Mouse (Mus musculus): Measurements from ENCODE around the gene Mapk8.

Mapk8 gene

DNA sequence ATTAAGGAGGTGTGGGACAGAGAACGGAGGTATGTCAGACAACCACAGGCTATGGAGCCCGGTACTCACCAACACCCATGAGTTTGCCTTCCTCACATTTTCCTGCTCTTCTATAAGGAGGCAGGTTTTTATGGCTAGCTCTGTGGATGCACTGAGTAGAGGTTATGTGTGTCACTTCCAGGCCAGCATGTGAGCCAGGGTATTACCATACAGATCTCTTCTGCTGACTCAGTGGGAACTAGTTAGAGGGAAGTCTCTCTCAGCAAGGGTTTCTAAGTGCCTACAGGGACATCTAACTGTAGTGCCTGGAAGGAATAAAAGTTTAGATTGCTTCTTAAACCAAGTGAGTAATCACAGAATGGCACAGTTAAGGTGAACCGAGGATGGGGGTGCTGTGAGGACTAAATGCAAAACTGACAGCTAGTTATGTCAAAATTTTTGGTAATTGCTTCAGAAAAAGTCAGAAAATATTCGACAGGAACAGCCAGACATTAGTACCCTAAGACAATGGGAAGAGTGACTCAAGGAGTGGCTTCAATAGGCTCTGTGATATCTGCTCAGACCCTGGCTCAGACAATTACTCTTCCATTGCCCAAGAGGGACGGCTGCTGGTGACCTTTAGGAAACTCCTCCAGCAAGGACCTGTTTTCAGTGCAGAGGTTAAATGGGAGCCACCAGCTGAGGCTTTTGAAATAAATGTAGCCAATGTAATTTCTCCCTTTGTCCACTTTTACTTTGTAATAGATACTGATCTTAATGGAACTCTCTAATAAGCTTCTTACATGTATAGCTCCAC lies 48.7 kb downstream of the Mapk8 start:
- no peak for DNase-seq (ENCODE audit: low read depth)

DNA sequence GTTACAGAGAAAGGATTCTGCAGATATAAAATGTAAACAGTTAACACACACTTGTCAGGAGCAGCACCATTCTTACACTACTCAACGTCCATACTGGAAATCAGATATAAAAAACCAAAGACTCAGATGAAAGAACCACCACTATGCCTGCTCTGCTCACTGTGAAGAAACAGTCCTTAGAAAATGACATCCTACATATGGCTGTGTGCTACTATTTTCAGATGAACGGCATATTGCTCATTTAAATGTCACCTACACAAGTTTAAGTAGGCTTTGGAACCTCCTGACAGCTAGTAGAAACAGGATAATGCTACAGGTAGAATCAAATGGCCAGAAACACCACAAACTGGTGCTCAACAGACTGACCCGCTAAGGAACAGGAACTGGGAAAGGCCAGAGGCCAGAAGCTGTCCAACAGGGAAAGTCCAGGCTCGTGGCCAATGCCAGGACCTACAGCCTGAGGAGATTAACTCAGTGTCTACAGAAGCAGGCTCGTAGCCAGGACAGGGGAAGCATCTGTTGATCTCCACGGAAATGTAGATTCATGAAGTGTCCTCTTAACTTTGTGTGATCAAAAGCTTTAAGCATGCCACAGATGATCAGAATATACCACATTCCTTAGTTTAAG lies 66.0 kb downstream of the Mapk8 start:
- DNase-seq (ENCODE audit: low read depth) = no peak

DNA sequence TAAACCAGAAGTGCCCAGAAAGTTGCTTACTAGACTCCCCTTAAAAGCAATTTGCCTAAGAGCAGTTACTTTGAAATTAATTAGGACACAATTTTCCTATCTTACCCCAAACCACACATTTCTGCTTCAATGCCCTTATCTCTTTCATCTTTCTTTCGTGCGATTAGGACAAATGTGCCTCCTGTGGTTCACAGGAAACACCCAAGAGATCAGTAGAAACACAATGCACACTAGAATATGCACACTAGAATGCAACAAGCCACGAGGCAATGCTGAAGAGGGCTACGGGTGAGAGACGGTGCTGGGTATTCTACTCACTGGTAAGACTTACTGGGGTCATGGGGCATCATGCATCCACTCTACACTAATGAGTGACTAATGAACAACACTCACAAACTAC lies 68.2 kb downstream of the Mapk8 start:
- no peak for DNase-seq (ENCODE audit: low read depth)

DNA sequence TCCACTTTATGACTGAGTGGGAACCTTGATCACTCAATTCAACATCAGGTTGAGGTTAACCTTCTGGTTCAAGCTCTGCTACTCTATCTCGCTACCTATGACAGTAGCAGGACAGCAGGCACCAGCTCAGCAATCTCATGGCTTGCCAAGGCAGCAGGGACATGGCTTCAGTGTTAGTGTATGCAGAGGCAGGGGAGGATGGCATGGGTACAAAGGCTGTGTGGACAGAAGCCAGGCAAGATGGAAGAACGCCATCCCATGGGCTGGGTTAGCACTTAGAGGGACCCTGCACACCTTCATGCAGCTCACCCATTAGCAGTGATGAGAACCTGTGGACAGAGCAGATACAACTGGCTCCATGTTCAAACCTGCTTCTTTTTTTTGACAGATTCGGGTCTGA lies 69.7 kb downstream of the Mapk8 start:
- no peak for DNase-seq (ENCODE audit: low read depth)

DNA sequence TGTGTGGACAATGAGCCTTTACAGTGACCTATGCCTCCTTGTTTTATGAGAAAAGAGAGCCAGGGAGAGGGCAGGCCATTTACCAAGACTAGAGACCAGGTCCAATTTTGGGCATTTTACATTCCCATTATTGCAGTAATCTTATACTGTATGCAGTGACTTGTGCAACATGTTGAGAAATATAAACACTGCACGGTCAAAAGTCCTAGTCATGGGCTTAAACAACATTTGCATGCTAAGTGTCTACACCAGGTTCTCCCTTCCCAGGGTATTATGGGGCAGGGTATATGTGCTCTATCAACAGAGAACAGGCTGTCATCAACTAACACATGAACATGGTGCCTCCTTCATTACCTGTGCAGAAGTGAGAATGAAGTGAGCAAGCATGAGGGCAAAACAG lies 72.9 kb downstream of the Mapk8 start:
- DNase-seq (ENCODE audit: low read depth) = no peak

DNA sequence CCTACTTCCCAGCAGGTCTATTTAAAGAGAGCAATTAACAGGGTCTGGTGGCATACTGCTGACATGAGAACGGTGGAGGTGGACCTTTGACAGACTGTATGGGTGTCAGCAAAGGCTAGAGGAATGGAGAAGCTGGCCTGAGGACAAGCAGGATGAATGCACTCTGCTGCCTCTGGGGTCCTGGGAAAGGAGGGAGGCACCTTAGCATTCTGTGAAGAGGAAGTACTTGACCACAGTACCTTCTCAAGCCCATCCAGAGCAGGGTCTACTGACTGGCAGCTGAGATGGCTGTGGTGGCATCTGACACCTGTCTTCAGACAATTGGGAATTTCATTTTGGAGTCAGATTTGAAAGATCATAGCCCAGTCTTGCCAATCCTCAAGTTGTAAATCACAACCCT lies 73.7 kb downstream of the Mapk8 start:
- DNase-seq (ENCODE audit: low read depth) = no peak

DNA sequence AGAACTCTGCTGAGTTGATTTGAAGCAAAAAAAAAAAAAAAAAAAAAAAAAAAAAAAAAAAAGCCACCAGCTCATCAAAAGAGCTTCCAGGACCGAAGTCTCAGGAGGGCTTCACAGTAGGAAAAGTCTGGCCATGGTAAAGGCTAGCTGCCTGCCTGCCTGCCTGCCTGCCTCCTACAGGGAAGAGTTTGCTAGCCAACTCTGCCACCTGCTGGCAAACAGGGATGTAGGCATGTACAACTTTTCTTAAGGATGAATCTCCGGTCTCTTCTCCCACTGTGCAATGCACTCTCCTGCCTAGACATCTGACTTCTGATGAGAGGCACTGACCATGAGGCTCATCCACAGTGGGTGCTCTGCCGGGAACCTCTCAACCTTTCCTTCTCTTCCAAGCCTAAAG lies 75.7 kb downstream of the Mapk8 start:
- DNase-seq (ENCODE audit: low read depth) = peak; percentile 22

DNA sequence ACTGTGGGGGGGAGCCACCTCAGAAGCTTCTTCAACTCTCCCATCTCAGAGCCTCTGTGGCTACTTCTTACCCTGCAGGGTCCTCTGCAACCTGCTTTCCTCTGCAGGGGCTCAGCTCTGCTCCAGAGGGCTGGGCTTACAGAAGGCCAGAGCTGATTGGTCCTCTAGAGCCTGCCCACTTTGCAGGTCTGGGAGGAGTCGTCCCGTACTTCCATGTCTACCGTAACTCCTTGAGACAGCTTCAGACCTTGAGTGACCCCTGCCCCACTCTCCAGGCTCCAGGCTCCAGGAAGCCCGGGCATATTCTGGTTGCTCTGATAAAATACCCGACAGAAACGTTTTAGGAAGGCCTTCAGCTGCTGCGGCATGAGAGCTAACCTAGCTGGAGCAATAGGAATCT lies 76.9 kb downstream of the Mapk8 start:
- no peak for DNase-seq (ENCODE audit: low read depth)

DNA sequence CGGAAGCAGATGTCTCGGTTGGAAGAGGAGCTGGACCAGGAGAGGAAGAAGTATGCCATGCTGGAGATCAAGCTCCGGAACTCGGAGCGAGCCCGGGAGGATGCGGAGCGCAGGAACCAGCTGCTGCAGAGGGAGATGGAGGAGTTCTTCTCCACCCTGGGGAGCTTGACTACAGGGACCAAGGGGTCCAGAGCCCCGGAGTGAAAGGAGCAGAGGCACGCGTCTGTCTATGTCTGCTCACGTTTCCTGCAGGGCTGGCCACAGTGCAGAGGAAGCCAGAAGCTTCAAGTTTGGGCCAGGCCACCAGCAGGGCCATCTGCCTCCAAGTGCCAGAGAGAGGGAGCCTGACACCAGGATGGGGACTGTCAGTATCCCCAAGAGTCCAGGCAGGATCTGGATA lies 77.6 kb downstream of the Mapk8 start:
- DNase-seq (ENCODE audit: low read depth) = no peak

DNA sequence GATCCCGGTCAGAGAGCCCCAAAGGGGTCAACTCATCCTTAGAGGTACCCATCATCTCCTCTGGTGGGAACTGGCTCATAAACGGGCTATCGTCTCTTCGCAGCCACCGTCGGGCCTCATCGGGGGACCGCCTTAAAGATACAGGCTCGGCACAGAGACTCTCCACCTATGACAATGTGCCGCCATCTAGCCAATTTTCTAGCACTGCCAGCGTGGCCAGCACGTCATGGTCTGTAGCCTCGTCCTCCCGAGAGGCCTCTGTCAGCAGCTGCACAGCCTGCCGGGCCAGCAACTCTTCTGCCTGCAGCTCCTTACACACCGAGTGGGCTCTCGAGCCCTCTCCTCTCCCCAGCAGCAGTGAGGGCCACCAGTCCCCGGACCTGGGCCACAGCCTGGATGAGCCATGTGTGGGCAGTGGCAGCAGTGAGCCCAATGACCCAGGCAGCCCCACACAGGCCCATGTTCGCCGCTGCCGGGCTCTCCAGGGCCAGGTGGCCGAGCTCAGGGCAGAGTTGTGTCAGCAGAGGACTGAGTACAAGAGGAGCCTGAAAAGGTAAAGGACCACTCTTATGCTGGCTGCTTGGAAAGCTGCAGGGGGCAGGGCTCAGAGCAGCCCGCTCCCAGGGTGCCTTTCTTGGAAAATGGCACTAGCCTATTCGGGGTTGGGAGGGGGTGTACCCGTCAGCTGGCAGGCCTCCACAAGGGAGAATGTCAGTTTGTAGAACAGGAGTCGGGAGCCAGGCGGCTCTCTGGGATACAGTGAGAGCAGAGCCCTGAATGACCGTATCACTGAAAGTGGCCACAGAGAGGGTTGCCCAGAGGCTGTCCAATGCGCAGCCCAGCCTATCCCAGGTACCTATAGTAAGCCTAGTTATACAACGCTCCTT lies 79.8 kb downstream of the Mapk8 start:
- DNase-seq (ENCODE audit: low read depth) = no peak

DNA sequence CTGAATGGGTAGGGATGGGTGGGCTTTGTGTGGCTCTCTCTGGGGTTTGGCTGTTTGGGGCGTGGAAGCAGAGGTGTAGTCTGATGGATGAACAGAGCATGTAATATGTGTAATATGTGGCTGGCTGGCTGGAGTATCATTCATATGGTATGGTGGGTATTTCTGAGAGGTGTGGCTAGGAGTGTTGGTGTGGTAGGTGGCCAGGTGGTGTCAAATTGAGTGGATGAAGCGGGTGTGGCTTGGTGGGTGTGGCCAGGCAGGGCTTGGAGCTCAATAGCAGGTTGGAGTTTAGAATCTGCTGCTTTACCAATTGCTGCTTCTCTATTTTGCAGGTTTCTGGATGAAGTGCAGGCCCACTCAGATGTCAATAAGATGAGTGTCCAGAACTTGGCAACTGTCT lies 82.9 kb downstream of the Mapk8 start:
- DNase-seq (ENCODE audit: low read depth) = no peak

DNA sequence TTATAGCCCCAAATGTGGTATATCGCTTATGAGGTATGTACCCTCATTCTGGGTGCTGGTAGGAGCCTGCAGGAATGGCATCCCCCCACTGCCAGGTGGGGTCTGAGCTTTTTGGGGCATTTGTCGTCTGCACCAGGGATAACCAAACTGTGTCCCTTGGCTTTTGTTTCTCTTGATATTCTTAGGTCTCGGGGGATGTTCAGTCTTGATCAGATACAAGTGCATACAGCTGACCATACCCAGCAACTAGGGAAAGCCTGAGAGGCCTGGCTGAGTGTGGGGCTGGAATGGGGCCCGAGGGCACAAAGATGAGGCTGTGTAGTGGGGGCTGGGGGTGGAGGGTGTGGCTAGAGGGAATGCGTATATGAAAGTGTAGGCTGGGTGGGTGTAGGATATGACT lies 83.3 kb downstream of the Mapk8 start:
- DNase-seq (ENCODE audit: low read depth) = no peak

DNA sequence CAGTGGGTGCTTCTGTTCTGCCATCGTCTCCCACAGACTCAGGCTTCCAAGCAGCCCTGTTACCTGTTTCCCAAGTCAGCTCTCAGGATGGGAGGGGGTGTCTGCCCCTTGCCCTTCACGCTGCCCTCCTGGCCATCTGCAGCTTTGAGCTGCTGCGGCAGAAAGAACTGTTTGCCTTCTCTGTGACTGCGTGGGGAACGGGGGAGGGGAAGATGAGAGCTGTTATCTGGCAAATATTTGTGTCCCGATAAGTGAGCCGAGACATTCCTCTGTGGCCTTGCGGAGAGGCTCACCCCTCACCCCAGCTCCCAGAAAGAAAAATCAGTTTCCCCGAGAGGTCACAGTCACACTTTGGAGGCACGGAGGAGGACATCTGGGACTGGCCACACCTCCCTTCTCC lies 84.2 kb downstream of the Mapk8 start:
- no peak for DNase-seq (ENCODE audit: low read depth)

DNA sequence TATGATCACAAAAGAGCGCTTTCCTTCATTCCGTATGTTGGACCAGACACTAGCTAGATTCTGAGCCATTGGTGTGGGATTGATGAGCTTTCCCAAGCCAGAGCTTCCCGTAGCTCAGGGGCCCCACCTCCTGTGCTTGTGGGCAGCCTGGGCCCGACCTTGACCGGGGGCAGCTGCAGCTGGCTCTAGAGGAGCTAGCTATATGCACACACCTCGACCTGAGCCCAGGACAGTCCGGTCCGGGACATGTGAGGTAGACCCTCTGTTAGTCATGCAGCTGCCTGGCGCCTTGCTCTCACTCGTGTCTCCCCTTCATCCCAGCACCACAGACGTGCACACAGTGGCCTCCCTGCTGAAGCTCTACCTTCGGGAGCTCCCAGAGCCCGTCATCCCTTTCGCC lies 84.8 kb downstream of the Mapk8 start:
- no peak for DNase-seq (ENCODE audit: low read depth)

DNA sequence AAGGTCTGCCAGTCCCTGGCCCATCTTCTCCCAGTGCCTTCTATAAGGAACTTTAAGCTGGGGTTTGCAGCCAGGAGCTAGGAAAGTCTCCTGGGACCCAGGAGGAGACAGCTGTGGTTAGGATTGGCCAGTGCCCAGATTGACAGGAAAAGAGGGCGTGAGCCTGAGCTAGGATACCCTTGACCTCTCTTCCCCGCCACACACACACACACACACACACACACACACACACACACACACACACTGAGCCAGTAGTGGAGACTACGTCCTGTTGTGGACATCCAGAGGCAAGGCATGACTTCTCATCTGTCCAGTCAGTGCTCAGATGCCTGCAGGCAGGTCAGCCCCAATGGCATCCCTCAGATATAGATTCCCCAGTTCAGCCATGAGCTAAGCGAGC lies 85.4 kb downstream of the Mapk8 start:
- DNase-seq (ENCODE audit: low read depth) = no peak

DNA sequence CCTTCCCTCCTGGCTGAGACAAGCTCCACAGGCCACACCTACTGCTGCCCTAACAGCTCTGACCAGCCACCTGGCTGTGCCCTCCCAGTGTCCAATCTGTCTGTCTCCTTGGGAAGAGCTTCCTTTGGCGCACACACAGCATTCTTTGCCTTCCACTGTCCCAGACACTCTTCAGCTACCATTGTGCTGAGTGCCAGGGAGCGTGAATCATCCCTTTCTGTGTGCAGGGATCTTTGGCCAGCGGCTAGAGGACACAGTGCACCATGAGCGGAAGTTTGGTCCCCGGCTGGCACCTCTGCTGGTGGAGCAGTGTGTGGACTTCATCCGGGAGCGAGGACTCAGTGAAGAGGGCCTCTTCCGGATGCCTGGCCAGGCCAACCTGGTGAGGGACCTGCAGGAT lies 88.1 kb downstream of the Mapk8 start:
- DNase-seq (ENCODE audit: low read depth) = no peak

DNA sequence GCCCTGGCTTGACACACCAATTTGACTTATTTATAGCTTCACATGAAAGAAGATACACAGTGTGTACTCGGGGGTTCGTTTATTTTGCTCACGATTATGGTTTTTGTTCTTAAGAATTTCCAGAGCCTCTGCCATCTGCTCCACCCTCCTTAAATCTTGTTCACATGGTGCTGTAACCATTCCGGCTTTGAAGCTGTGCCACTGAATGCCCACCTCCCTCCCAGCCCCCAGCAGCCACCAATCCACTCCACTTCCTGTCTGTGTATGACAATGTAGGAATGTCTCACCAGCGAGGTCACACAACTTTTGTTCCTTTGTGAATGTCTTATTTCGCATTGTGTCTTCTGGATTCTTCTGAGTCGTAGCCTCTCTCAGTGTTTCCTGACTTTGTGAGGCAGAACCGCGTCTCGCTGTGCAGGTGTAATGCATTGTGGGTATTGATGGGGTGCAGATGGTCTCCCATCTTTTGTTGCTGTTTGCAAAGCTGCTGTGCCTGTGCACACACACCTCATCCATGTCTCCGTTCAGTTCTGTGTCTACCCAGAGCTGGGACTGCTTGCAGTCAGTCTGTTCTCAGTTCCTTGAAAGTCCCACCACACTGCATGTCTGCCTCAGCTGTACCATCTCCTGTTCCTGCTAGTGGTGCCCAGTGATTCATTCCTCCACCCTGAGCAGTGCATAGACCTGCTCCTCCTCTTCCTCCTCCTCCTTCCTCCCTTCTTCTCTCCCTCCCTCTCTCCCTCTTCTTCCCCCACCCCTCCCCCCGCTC lies 89.2 kb downstream of the Mapk8 start:
- DNase-seq (ENCODE audit: low read depth) = no peak

DNA sequence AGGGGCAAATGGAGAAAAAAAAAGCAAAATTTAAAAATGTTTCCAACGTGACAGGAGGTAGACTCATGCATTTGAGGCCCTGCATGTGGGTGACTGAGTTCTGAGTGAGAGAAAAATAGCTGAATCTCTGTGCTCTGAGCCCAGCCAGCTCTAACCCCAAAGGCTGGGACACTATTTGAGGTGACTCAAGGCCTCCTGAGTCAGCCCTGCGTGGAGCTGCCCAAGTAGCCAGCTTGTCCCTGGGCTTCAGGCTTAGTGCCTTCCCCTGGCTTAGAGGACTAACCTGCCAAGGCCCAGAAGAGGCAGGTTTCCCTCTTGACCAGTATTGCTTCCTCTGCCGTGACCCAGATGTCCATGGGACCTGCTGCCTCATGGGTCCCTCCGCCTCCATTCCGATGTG lies 91.7 kb downstream of the Mapk8 start:
- DNase-seq (ENCODE audit: low read depth) = no peak

DNA sequence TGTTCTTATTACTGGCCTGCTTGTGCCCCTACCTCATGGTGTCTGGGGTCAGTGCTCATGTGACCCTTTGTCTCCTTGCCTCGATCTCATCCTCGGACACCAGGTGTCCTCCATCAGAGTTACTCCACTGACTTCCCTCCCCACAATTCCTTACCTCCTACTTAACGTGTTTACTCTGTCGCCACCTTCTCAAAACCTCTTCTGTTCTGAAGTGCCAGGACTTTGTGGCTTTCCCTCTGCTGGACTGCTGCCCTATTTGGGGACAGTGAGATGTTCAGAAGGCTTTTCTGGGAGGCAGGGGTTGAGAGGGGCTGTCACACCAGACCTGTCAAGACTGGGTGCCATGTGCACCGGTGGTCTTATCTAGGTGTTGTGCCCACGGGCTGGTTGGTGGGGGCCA lies 94.1 kb downstream of the Mapk8 start:
- no peak for DNase-seq (ENCODE audit: low read depth)

DNA sequence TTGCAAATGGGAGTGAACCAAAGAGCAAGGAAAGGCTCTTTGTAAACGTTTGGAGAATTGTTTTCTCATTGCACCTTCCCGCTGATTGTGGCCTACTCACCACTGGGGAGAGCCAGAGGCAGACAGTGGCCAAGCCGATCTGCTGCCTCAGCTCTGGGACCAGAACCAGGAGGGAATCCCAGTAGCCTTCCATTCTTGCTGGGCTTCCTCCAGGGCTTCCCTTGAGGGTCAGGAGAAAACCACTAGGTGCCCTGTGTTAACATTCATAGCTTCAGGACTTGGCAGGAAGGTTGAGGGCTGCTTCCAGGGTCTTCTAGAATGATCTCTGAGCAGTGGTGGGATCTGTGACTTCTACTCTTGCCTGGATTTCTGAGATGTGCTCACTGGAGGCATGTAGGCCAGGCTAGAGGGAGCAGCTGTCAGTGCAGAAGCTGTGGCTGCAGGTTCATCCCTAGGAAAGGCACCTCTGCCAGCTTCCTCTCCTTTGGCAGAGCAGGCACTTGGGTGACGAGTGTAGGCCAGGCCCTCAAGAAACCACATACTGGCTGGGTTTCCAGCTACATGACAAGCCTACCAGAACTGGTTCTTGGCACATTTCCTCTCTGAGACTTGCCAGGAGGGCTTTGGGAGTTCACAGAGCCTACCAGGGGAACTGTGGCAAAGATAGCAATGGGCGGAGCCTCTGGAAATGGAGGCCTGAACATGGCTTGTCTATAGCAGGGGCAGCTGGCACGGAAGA lies 94.8 kb downstream of the Mapk8 start:
- DNase-seq (ENCODE audit: low read depth) = no peak

DNA sequence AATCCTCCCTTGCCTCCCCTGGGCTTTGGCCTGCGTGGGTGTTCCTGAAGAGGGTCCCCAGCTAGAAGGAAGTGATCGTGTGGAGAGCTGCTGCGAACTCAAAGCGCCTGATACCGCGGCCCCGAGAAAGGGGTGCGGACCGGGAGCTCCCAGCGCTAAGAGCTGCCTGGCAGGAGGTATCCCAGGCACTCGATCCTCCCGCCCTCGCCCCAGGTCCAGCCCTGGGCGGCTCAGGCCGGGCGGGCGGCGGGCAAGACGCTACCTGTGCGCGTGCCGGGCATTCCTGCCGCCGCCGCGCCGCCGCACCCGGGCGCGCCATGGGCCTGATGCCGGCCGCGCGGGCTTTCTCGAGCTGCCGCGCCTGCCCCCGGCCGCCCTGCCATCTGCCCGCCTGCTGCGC lies 95.9 kb downstream of the Mapk8 start:
- no peak for DNase-seq (ENCODE audit: low read depth)

DNA sequence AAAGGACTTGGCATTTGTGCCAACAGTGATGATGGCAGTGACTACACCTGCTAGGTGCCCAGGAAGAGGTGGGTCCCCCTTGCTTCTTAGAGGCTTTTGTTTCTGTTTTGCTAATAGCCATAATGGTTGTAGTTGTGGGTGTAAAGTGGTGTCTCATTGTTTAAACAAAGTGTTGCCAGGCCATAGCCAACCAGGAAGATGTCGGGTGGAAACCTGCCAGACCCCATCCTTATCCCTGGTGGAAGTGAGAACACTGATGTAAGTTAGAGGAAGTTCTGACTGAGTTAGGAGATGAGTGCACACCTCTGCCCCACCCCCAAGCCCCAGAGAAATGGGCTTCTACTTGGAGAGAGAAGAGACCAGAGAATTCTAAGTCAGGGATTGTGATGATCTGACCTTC lies 98.8 kb downstream of the Mapk8 start:
- DNase-seq (ENCODE audit: low read depth) = no peak

All from c-Kit-positive CD71-negative TER-119-negative erythroid progenitor cells, embryonic 14.5 days (primary cell).